Comparison of ENCODE assay signal across 8 mouse cellular contexts in the genomic region with DNA sequence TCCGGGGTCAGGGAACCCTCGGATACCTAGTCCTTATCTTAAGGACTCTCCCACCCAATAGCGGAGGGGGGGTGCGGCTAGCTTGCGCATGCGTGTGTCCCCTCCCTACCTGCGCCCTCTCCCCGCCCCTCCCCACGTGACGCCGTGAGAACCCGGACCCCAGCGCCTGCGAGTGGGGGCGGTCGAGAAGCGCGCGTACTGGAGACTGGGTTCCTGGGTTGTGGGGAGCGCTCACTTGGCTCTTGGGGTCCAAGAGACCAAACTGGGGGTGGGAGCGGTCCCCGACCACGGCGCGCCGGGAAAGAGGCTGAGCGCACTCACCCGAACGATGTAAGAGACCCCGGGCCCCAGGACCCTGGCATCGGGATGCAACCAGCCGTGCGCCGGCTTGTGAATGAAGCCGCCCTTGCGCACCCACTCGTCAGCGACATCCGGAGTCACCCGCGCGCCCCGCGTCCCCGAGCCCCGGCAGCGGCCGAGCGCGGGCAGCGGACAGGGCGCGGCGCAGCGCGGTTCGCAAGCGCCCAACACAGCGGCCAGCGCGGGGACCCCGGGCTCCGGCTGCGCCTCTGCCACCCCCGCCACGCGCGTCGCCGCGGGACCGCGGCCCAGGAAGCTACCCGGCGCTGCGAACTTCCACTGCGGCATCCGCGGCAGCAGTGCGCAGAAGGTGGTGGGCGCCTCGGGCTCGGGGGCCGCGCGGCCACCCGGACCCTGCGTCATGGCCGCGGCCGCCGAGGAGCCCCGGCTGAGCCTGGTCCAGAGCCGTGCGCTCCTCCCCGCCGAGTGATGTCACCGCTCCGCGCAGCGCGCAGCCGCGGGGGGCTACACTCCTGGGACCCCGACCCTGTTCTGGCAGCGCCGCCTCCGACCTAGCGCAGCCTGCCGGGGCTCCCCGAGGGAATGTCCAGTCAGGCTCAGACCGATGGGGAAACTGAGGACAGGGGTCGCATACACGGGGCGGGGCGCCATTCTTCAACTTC. TPM values are rescaled to one million over a fixed set of nuclear protein-coding genes. Genes with fewer than 3 reads are reported as not detected.
DNase-seq lines count a peak whose midpoint lies in the region; ATAC-seq and TF ChIP-seq lines count a peak whose summit lies in the region.

A gene (minus strand): TSS at position 791 of the 983 bp plus-strand sequence.

- H3K9ac ChIP-seq in embryonic facial prominence, embryonic 15.5 days = peak within 1 kb of the TSS; percentile 63
- peak within 1 kb of the TSS; percentile 62 for H3K9ac ChIP-seq in heart, embryonic 16.5 days (ENCODE audit: low read length)
- H3K9ac ChIP-seq in midbrain, embryonic 13.5 days (replicated peaks) = peak within 1 kb of the TSS; percentile 87

- peaks cover 47% of the 10 kb centered on the region for H3K4me1 ChIP-seq in E14TG2a.4 (replicated peaks; ENCODE audit: low read depth, low read length)
- peaks cover 31% of the 10 kb centered on the region for H3K4me1 ChIP-seq in embryonic facial prominence, embryonic 15.5 days
- H3K4me1 ChIP-seq in heart, embryonic 16.5 days (ENCODE audit: control insufficient read depth, insufficient read depth, low read length) = peaks cover 7% of the 10 kb centered on the region
- peaks cover 23% of the 10 kb centered on the region for H3K4me1 ChIP-seq in midbrain, embryonic 13.5 days (replicated peaks)

- H3K27me3 ChIP-seq in E14TG2a.4 (ENCODE audit: insufficient read depth, low read length) = peaks cover 28% of the 10 kb centered on the region
- peaks cover 14% of the 10 kb centered on the region; the same call in 1 of the 2 replicates for H3K27me3 ChIP-seq in embryonic facial prominence, embryonic 15.5 days
- H3K27me3 ChIP-seq in heart, embryonic 16.5 days (ENCODE audit: control insufficient read depth, insufficient read depth, low read length) = peaks cover 48% of the 10 kb centered on the region
- peaks cover 36% of the 10 kb centered on the region for H3K27me3 ChIP-seq in midbrain, embryonic 13.5 days

- H3K27ac ChIP-seq in embryonic facial prominence, embryonic 15.5 days (replicated peaks) = peak within 1 kb of the TSS; percentile 51
- H3K27ac ChIP-seq in heart, embryonic 16.5 days (ENCODE audit: low read length) = no peak within 1 kb of the TSS
- H3K27ac ChIP-seq in midbrain, embryonic 13.5 days = peak within 1 kb of the TSS; percentile 92

- no peak for TF ChIP-seq CTCF in E14TG2a.4 (conservative IDR thresholded peaks at IDR 0.05; ENCODE audit: low read length)

- H3K9me3 ChIP-seq in E14TG2a.4 (ENCODE audit: low read length) = no peaks in the 10 kb centered on the region
- no peaks in the 10 kb centered on the region for H3K9me3 ChIP-seq in embryonic facial prominence, embryonic 15.5 days (replicated peaks)
- no peaks in the 10 kb centered on the region; the same call in 1 of the 2 replicates for H3K9me3 ChIP-seq in heart, embryonic 16.5 days (replicated peaks; ENCODE audit: control insufficient read depth, low read length)
- no peaks in the 10 kb centered on the region for H3K9me3 ChIP-seq in midbrain, embryonic 13.5 days

- peak within 1 kb of the TSS; percentile 93 for H3K4me2 ChIP-seq in embryonic facial prominence, embryonic 15.5 days (replicated peaks)
- H3K4me2 ChIP-seq in heart, embryonic 16.5 days (ENCODE audit: low read depth, low read length) = peak within 1 kb of the TSS; percentile 83
- H3K4me2 ChIP-seq in midbrain, embryonic 13.5 days (replicated peaks) = peak within 1 kb of the TSS; percentile 66

- H3K4me3 ChIP-seq in E14TG2a.4 (replicated peaks; ENCODE audit: low read length) = peak within 1 kb of the TSS; percentile 91
- H3K4me3 ChIP-seq in embryonic facial prominence, embryonic 15.5 days (replicated peaks) = peak within 1 kb of the TSS; percentile 74
- H3K4me3 ChIP-seq in heart, embryonic 16.5 days (ENCODE audit: low read length) = peak within 1 kb of the TSS; percentile 64
- peak within 1 kb of the TSS; percentile 75 for H3K4me3 ChIP-seq in midbrain, embryonic 13.5 days (replicated peaks)

- no peaks in the 10 kb centered on the region for H3K36me3 ChIP-seq in E14TG2a.4 (ENCODE audit: insufficient read depth, low read length)
- no peaks in the 10 kb centered on the region for H3K36me3 ChIP-seq in embryonic facial prominence, embryonic 15.5 days
- H3K36me3 ChIP-seq in heart, embryonic 16.5 days (ENCODE audit: control insufficient read depth, insufficient read depth) = no peaks in the 10 kb centered on the region
- no peaks in the 10 kb centered on the region for H3K36me3 ChIP-seq in midbrain, embryonic 13.5 days

- peak; percentile 47 for DNase-seq in adrenal gland, postnatal 25 days
- peak; percentile 81 to 86 for DNase-seq in left cerebral cortex, adult 18-20 months (ENCODE audit: low spot score in 2 of 2)
- peak; percentile 84 for DNase-seq in testis, postnatal 10 days (ENCODE audit: low spot score)
- no peak for DNase-seq in thymus, postnatal 0 days (ENCODE audit: low spot score)

- WGBS in embryonic facial prominence, embryonic 15.5 days = under 1% methylated on average over 101 of the region's 116 CpGs
- WGBS in heart, embryonic 16.5 days = under 1% methylated on average over 99 of the region's 116 CpGs
- WGBS in midbrain, embryonic 13.5 days = under 1% methylated on average over 76 of the region's 116 CpGs

- ATAC-seq in embryonic facial prominence, embryonic 15.5 days (ENCODE audit: insufficient number of reproducible peaks, low FRiP score, low TSS enrichment, low read depth) = peak; percentile 72
- ATAC-seq in heart, embryonic 16.5 days (replicated peaks; ENCODE audit: extremely low read depth, insufficient read depth, low FRiP score) = 0 out of 2 replicates have a peak, but pooled peaks have one; percentile 53
- ATAC-seq in midbrain, embryonic 13.5 days = peak; percentile 89

RNA-seq across cellular contexts. Expression of the gene that starts here (rescaled TPM):
- 3.5 and 4.4 TPM in 2 replicates for total RNA-seq in adrenal gland, postnatal 25 days (2021)
- 11.8 and 12.5 TPM in 2 replicates for polyA plus RNA-seq in embryonic facial prominence, embryonic 15.5 days (2015; fragmentation: Nextera tagmentation; extraction: Ambion mirVana)
- polyA plus RNA-seq in heart, embryonic 16.5 days (2015; fragmentation: Nextera tagmentation; extraction: Ambion mirVana) = 2.0 and 2.6 TPM in 2 replicates
- 10 to 100 TPM; 44.3 to 50.1 TPM for total RNA-seq in left cerebral cortex, adult 18-20 months (2021)
- polyA plus RNA-seq in midbrain, embryonic 13.5 days (2015; fragmentation: Nextera tagmentation; extraction: Ambion mirVana) = 18.4 and 20.5 TPM in 2 replicates
- polyA plus RNA-seq in thymus, postnatal 0 days (2015; fragmentation: Nextera tagmentation; extraction: Ambion mirVana) = 0.24 and 0.26 TPM in 2 replicates
